Mouse (Mus musculus) forebrain, postnatal 0 days (tissue): ENCODE data around the gene Nsmce4a. TPM values are rescaled to one million over a fixed set of nuclear protein-coding genes. Genes with fewer than 3 reads are reported as not detected.

Experiments
- ATAC-seq: fragments of 200-750 bp; cut with Nextera tagmentation; 2 replicates; pipeline ENCODE4 v1.8.0; 2017; ENCODE audit warnings: mild to moderate bottlenecking, moderate library complexity
- DNase-seq: peaks from one replicate; pipeline ENCODE4 v3.0.0-alpha.2; 2015
- H3K27ac ChIP-seq: fragments of 300-500 bp; sonication (generic); 2 replicates; pipeline ENCODE4 v1.5.1; 2014; ENCODE audit warnings: low read depth, mild to moderate bottlenecking, antibody characterized with exemption, low read length, moderate library complexity, mixed read lengths
- H3K27me3 ChIP-seq: fragments of 300-500 bp; sonication (generic); 2 replicates; pipeline ENCODE4 v1.6.1; 2014; ENCODE audit warnings: mild to moderate bottlenecking, low read length, mixed read lengths; ENCODE audit not compliant: insufficient read depth
- H3K36me3 ChIP-seq: fragments of 300-500 bp; sonication (generic); 2 replicates; pipeline ENCODE4 v1.6.1; 2014; ENCODE audit warnings: mild to moderate bottlenecking, moderate library complexity; ENCODE audit not compliant: insufficient read depth
- H3K4me1 ChIP-seq: fragments of 300-500 bp; sonication (generic); 2 replicates; pipeline ENCODE4 v1.6.1; 2014; ENCODE audit warnings: antibody characterized with exemption; ENCODE audit not compliant: insufficient read depth
- H3K4me2 ChIP-seq: fragments of 300-500 bp; sonication (generic); 2 replicates; pipeline ENCODE4 v1.6.1; 2014; ENCODE audit warnings: low read depth, mild to moderate bottlenecking, moderate library complexity
- H3K4me3 ChIP-seq: fragments of 300-500 bp; sonication (generic); 2 replicates; pipeline ENCODE4 v1.5.1; 2014; ENCODE audit warnings: low read depth, low read length, mixed read lengths
- H3K9ac ChIP-seq: fragments of 300-500 bp; sonication (generic); 2 replicates; pipeline ENCODE4 v1.6.1; 2014; ENCODE audit warnings: mild to moderate bottlenecking
- H3K9me3 ChIP-seq: fragments of 300-500 bp; sonication (generic); 2 replicates; pipeline ENCODE4 v1.6.1; 2016; ENCODE audit warnings: low read length
- CTCF ChIP-seq: sonication (generic); IDR thresholded peaks from 2 replicates; pipeline ENCODE4 v1.5.1; 2016; ENCODE audit warnings: antibody characterized with exemption, control low read depth, low read depth
- WGBS: fragments of 180-500 bp; shearing (Covaris S2); extraction: QIAGEN DNeasy Blood & Tissue Kit; methylation state at CpG from one replicate; pipeline ENCODE4 v1.1.7; 2014; 5-methylcytosine and 5-hydroxymethylcytosine counted together
- polyA plus RNA-seq: library from polyadenylated mRNA; unstranded; fragments of >200 nt; fragmentation: Nextera tagmentation; extraction: Ambion mirVana; gene quantifications from 2 replicates; pipeline ENCODE4 v1.2.1, GENCODE M21; 2015
- total RNA-seq: library from RNA; depleted of rRNA; stranded (reverse); fragments of >200 nt; gene quantifications from 2 replicates; pipeline ENCODE4 v1.2.3, GENCODE M21; 2014

Gene Nsmce4a
- total and polyA plus RNA-seq, 2 experiments from 2014 or later = 52.5 to 76.8 TPM

DNA sequence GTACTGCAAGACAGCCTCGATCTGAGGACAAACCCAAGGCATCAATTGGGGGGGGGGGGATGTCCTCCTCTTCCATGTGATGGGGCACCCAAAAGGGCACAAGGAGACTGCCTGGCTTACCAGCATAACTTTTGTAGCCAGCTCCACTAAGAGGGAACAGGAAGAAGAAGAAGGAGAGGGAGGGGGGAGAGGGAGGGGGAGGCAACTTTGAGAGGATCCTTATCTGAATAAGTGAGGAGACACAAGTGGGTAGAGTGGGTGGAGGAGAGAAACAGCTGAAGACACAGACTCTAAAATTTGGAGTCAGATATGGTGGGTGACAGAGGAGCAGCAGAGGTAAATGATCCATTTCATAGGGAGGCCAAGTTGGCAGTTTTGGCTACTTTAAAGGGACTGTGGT lies 12.0 kb downstream of the Nsmce4a start:
- H3K36me3 ChIP-seq = no peaks in the 10 kb centered on the region

DNA sequence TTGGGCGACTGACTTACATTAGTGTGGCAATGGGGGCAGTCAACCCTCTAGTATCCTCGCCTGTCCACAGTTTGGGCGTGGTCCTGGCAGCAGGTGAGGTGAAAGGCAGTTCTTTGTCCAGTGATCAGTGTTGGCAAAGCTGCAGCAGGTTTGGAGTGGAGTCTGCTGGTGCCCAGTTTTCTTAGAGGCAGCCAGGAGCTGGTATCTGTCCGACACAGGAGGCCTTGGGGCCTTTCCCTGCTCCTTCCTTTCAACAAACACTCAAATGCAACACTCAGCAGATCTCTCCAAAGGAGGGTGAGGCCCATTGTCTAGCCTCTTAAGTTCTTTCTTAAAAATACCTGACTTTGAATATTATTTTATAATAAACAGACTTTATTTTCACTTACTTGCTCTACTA lies 14.3 kb downstream of the Nsmce4a start:
- H3K36me3 ChIP-seq = no peaks in the 10 kb centered on the region
- no peak overlapping the region for H3K4me3 ChIP-seq
- 79% methylated on average over 4 of the region's 4 CpGs for WGBS
- no peak for ATAC-seq
- no peak overlapping the region for H3K4me2 ChIP-seq
- no peak for DNase-seq
- no peaks in the 10 kb centered on the region for H3K4me1 ChIP-seq
- no peaks in the 10 kb centered on the region for H3K9me3 ChIP-seq
- TF ChIP-seq CTCF = no peak
- H3K27ac ChIP-seq = no peak overlapping the region
- no peak overlapping the region for H3K9ac ChIP-seq
- H3K27me3 ChIP-seq = no peaks in the 10 kb centered on the region

More for the DNA sequence above, 12.0 kb downstream of the Nsmce4a start:
- no peak overlapping the region for H3K4me3 ChIP-seq
- no peak overlapping the region for H3K9ac ChIP-seq
- H3K27me3 ChIP-seq = no peaks in the 10 kb centered on the region
- ATAC-seq = no peak
- H3K9me3 ChIP-seq = no peaks in the 10 kb centered on the region
- H3K27ac ChIP-seq = no peak overlapping the region
- H3K4me1 ChIP-seq = no peaks in the 10 kb centered on the region
- no peak for DNase-seq
- TF ChIP-seq CTCF = no peak
- 88% methylated on average over 1 of the region's 1 CpGs for WGBS
- H3K4me2 ChIP-seq = no peak overlapping the region

DNA sequence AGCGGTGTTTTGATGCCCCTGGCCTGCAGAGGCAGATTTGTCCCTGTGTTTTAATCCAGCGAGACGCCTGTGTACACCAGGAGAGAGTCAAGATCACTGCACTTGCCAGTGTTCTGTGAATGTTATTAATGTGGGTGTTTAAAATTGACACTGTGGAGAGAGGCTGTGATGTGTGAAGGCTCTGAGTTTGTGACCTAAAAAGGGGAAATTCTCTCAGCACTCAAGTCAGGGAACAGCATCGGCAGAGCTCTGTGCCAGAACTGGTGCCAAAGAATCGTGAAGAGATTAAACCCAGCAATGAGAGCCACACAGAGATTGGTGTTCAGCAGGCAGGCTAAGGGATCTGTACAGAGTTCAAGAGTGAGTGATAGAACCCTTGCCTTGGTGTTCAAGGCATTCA lies 17.3 kb downstream of the Nsmce4a start:
- no peak for DNase-seq
- no peak for TF ChIP-seq CTCF
- H3K4me2 ChIP-seq = no peak overlapping the region

DNA sequence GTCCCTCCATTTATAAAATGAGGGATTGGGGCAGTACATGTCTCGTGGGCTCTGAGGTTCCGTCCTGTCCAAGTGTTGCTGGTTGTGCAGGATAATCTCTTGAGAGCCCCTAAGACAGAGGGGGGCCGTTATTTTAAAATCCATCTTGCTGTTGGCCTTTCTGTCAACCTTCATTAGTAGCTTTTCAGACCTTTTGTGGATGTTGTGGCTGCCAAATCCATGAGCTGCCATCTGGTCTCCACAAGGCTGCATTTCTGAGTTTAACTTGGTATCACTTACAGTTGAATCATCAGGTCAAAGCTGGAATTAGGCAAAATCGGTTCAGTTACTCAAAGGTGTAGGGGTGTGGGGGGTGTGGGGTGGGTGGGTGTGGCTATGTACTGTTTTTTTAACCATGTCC lies 19.6 kb downstream of the Nsmce4a start:
- DNase-seq = no peak
- WGBS = 43% methylated on average over 4 of the region's 4 CpGs
- Histone ChIP-seq H3K27ac (no peak overlapping the region), H3K9me3 (no peaks in the 10 kb centered on the region), H3K9ac (no peak overlapping the region), H3K4me2 (no peak overlapping the region), H3K4me3 (no peak overlapping the region), H3K27me3 (no peaks in the 10 kb centered on the region), H3K4me1 (no peaks in the 10 kb centered on the region), H3K36me3 (no peaks in the 10 kb centered on the region)
- TF ChIP-seq CTCF = no peak
- no peak for ATAC-seq

More for the DNA sequence above, 17.3 kb downstream of the Nsmce4a start:
- H3K4me1 ChIP-seq = no peaks in the 10 kb centered on the region
- no peak overlapping the region for H3K4me3 ChIP-seq
- H3K9ac ChIP-seq = no peak overlapping the region
- H3K27ac ChIP-seq = no peak overlapping the region
- WGBS = 19% methylated on average over 5 of the region's 5 CpGs
- H3K27me3 ChIP-seq = no peaks in the 10 kb centered on the region
- no peak for ATAC-seq
- H3K36me3 ChIP-seq = no peaks in the 10 kb centered on the region
- H3K9me3 ChIP-seq = no peaks in the 10 kb centered on the region

DNA sequence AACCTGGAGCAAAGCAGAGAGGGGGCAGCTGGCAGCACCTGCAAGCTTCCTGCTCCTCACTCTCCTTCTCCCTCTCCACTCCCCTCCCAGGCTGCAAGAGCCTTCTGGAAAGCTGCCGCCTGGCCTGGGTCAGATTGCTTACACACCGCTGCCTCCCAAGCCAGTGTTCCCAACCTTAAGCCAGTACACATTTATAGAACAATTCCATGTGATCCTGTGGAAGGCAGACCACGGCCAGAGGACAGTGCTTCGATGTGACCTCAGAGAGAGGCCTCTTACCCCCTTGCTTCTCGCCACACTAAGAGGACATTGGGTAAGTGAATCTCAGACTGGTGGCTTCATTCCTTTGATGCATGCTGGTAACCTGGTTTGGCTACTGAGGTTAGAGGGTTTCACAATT lies 20.1 kb downstream of the Nsmce4a start:
- no peak overlapping the region for H3K4me2 ChIP-seq
- H3K9me3 ChIP-seq = no peaks in the 10 kb centered on the region
- no peak overlapping the region for H3K4me3 ChIP-seq
- ATAC-seq (no peak), DNase-seq (no peak)
- H3K9ac ChIP-seq = no peak overlapping the region
- 53% methylated on average over 5 of the region's 5 CpGs for WGBS
- H3K36me3 ChIP-seq = no peaks in the 10 kb centered on the region
- no peaks in the 10 kb centered on the region for H3K4me1 ChIP-seq
- H3K27ac ChIP-seq = no peak overlapping the region
- H3K27me3 ChIP-seq = no peaks in the 10 kb centered on the region
- TF ChIP-seq CTCF = no peak

DNA sequence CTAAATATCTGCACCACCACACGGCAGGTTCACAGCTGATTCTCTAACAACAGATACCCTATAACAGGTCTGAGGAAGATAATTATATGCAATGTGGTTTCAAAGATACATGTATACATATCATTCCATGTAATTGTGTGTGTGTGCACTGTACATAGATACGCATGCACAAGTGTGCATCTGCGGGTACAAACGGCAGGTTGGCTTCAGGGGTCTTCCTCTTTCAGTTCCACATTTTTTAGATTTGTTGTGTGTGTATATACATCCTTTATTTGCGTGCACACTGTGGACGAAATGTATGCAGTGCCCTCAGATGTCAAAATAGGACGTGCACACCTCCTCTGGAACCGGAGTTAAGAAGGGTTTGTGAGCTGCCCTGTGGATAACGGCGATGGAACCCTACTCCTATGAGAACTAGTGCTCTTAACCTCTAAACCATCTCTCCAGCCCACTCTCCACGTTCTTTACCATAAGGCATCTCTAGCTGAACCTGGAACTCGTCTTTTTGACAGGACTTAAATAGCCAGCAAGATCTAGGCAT lies 25.2 kb downstream of the Nsmce4a start:
- no peak for DNase-seq
- H3K27me3 ChIP-seq = no peaks in the 10 kb centered on the region
- H3K36me3 ChIP-seq = no peaks in the 10 kb centered on the region
- peaks cover 4% of the 10 kb centered on the region for H3K4me1 ChIP-seq
- no peak overlapping the region for H3K9ac ChIP-seq
- no peaks in the 10 kb centered on the region for H3K9me3 ChIP-seq
- 0 out of 2 replicates have a peak, but pooled peaks have one; percentile 1 for ATAC-seq
- 0 out of 2 replicates have a peak overlapping the region, but pooled peaks have one; percentile 91 for H3K4me3 ChIP-seq
- TF ChIP-seq CTCF = no peak
- no peak overlapping the region for H3K4me2 ChIP-seq
- no peak overlapping the region for H3K27ac ChIP-seq
- 87% methylated on average over 12 of the region's 12 CpGs for WGBS

DNA sequence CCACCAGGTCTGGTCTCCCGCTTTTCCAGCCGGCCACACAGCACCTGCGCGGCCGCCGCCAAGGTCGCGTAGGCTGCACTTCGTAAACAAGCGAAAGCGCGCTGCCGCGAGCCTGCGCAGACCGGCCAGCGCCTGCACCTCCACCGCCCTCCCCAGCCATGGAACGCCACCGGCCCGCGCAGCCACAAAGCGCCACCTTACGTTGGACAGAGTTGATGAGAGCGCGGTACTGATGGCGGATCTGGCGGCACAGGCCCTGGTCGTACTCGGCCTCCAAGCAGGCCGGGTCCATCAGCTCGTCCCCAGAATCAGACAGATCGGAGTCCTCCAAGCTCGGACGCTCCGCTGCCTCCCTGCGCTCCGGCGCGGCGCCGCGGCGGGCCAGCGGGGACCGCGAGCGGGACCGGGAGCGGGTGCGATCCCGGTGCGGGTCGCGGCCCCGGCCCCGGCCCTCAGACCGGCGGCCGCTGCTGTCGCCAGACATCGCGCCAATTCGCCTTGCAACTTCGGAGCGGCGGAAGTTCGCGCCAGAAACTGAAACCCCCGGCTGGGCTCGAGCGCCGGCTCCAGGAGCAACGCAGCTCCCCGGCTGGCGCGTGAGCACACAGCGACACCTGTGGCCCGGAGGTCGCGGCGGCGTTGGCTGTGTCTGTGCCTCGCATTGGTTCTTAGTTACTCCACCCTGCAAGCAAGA lies 26.0 kb downstream of the Nsmce4a start:
- peak overlapping the region; percentile 93 for H3K27ac ChIP-seq
- H3K4me2 ChIP-seq = peak overlapping the region; percentile 73
- no peaks in the 10 kb centered on the region for H3K9me3 ChIP-seq
- peak overlapping the region; percentile 72 for H3K9ac ChIP-seq
- peak; percentile 90 for TF ChIP-seq CTCF
- peaks cover 4% of the 10 kb centered on the region for H3K4me1 ChIP-seq
- peak overlapping the region; percentile 91 for H3K4me3 ChIP-seq
- WGBS = 2% methylated on average over 84 of the region's 84 CpGs
- H3K27me3 ChIP-seq = no peaks in the 10 kb centered on the region
- peak; percentile 94 for DNase-seq
- peak; percentile 98 for ATAC-seq
- no peaks in the 10 kb centered on the region for H3K36me3 ChIP-seq
